In the genomic region with DNA sequence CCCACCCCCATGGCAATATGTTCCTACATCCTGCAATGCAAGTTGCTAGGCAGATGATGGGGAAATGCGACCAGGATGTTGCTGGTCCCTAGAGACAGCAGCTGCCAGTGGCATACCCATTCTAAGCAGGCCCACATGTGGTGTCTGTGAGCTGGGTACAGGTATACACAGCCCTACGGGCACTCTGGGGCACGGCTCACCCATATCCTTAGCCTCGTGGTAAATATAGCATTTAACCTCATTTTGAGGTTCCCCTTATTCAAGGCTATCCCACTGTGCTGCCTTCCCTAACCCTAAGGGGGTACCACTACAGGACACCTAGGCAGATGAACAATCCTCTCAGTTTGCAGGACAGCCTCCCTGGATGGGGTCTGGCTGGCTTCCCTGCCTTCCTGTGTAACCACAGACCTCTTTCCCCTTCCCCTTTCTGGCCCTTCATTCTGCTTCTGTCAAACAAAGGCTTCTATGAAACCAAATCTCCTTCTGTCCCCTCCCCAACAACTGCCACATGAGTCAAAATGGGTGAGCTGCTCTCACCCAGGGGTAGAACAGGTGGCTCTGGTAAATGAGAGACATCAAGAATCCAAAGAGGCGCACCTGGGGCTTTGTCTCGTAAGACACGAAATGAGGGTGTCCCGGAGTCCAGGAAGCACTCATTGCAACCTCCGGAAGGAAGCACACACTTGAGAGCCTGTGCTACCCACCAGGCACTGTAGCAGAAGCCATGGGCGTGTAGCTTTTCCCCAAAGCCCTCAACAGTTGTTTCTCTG, we compare ENCODE assay signal across 17 mouse cellular contexts. TPM values are rescaled to one million over a fixed set of nuclear protein-coding genes. Genes with fewer than 3 reads are reported as not detected.
DNase-seq lines count a peak whose midpoint lies in the region; ATAC-seq and TF ChIP-seq lines count a peak whose summit lies in the region.
"Had no signal": no experiment of that assay in that cellular context is flagged by ENCODE, and none has a peak within 500 bp of the region (broad histone marks: within the 10 kb centered on the region; RNA-seq: fewer than 3 reads in every experiment).

No protein-coding gene starts in this region.

- H3K4me2 ChIP-seq in forebrain, embryonic 13.5 days, result no peak overlapping the region
- H3K4me2 ChIP-seq in stomach, postnatal 0 days (replicated peaks; ENCODE audit: low read depth), result no peak overlapping the region
- H3K4me2 ChIP-seq: midbrain, embryonic 15.5 days had no signal

- H3K4me1 ChIP-seq in forebrain, embryonic 13.5 days, result peaks cover 7% of the 10 kb centered on the region
- H3K4me1 ChIP-seq in stomach, postnatal 0 days (replicated peaks; ENCODE audit: control insufficient read depth, insufficient read depth), result peaks cover 2% of the 10 kb centered on the region; the same call in 1 of the 2 replicates

- no peak for TF ChIP-seq EP300 in stomach, postnatal 0 days (optimal IDR thresholded peaks at IDR 0.05)

- H3K36me3 ChIP-seq in forebrain, embryonic 13.5 days (ENCODE audit: poor library complexity, severe bottlenecking), result no peaks in the 10 kb centered on the region
- no peaks in the 10 kb centered on the region for H3K36me3 ChIP-seq in stomach, postnatal 0 days (ENCODE audit: control insufficient read depth, insufficient read depth, low read length)
- H3K36me3 ChIP-seq: midbrain, embryonic 15.5 days had no signal

- no peak for TF ChIP-seq CTCF in stomach, postnatal 0 days (IDR thresholded peaks at IDR 0.05; ENCODE audit: low read depth)

- no peaks in the 10 kb centered on the region for H3K9me3 ChIP-seq in forebrain, embryonic 13.5 days (replicated peaks)
- no peaks in the 10 kb centered on the region for H3K9me3 ChIP-seq in stomach, postnatal 0 days (ENCODE audit: control insufficient read depth, low read length)
- H3K9me3 ChIP-seq: midbrain, embryonic 15.5 days had no signal

- H3K27ac ChIP-seq in forebrain, embryonic 13.5 days, result no peak overlapping the region
- no peak overlapping the region for H3K27ac ChIP-seq in stomach, postnatal 0 days (replicated peaks)
- H3K27ac ChIP-seq: heart, adult 2 months; midbrain, embryonic 15.5 days had no signal

- H3K27me3 ChIP-seq in forebrain, embryonic 13.5 days, result no peaks in the 10 kb centered on the region
- no peaks in the 10 kb centered on the region for H3K27me3 ChIP-seq in stomach, postnatal 0 days (ENCODE audit: control insufficient read depth, insufficient read depth, low read length)
- H3K27me3 ChIP-seq: midbrain, embryonic 15.5 days had no signal

- DNase-seq in right cerebral cortex, postnatal 14 days, result peak; percentile 2
- DNase-seq in right cerebral cortex, postnatal 4 days, result no peak
- peak; percentile 80 for DNase-seq in thymus, postnatal 25 days
- no peak for DNase-seq in stomach, postnatal 0 days (ENCODE audit: low spot score)
- DNase-seq in embryo, embryonic 11 days, result no peak
- DNase-seq: adrenal gland, adult 8-10 months; cerebellum, adult 18-20 months; heart, adult 2 months; heart, postnatal 4 days; lung, adult 18-20 months; lung, postnatal 4 days had no signal

- H3K4me3 ChIP-seq in forebrain, embryonic 13.5 days, result no peak overlapping the region
- no peak overlapping the region for H3K4me3 ChIP-seq in stomach, postnatal 0 days (ENCODE audit: low read depth, low read length)
- H3K4me3 ChIP-seq: heart, adult 2 months; midbrain, embryonic 15.5 days had no signal

- peak; percentile 27 for ATAC-seq in activated CD4-positive, CD25-positive, alpha-beta regulatory T cell, adult 4 months
- ATAC-seq in megakaryocyte progenitor cell, adult 5-6 weeks (replicated peaks; ENCODE audit: poor library complexity), result peak; percentile 43
- ATAC-seq in forebrain, embryonic 13.5 days, result no peak
- ATAC-seq in stomach, postnatal 0 days (ENCODE audit: low FRiP score, low TSS enrichment), result no peak
- ATAC-seq: forebrain, embryonic 16.5 days; inflammation-experienced regulatory T-cells, adult 6 months; midbrain, embryonic 15.5 days had no signal

- 86% methylated on average over 10 of the region's 10 CpGs for WGBS in forebrain, embryonic 13.5 days
- WGBS in stomach, postnatal 0 days, result 72% methylated on average over 10 of the region's 10 CpGs

- no peak overlapping the region for H3K9ac ChIP-seq in forebrain, embryonic 13.5 days
- no peak overlapping the region for H3K9ac ChIP-seq in stomach, postnatal 0 days (ENCODE audit: low read length)
- H3K9ac ChIP-seq: midbrain, embryonic 15.5 days had no signal

RNA-seq across cellular contexts. Expression of a gene that starts 5.1 kb away (rescaled TPM):
- polyA plus RNA-seq in activated CD4-positive, CD25-positive, alpha-beta regulatory T cell, adult 4 months (2017; shearing (Covaris generic)), result 10 to 100 TPM in 1 of 2 experiments, 1 to 10 TPM in 1; 8.1 to 10.8 TPM
- 13.4 TPM in 2 replicates for total RNA-seq in megakaryocyte progenitor cell, adult 5-6 weeks (2015)
- 17.5 and 20.2 TPM in 2 replicates for total RNA-seq in megakaryocyte progenitor cell, adult 5-6 weeks (2017)
- 6.6 and 7.3 TPM in 2 replicates for polyA plus RNA-seq in forebrain, embryonic 13.5 days (2015; fragmentation: Nextera tagmentation; extraction: Ambion mirVana)
- polyA plus RNA-seq in stomach, postnatal 0 days (2015; fragmentation: Nextera tagmentation; extraction: Ambion mirVana), result 9.7 and 13.6 TPM in 2 replicates

Comparison
In these comparisons a context has a peak if more than half of its experiments do, and no peak if none do; other contexts are left out.
1. DNase-seq: peak in right cerebral cortex, postnatal 14 days (single experiment) and thymus, postnatal 25 days (single experiment); none in right cerebral cortex, postnatal 4 days (single experiment), stomach, postnatal 0 days (single experiment) and embryo, embryonic 11 days (single experiment).
2. ATAC-seq: peak in activated CD4-positive, CD25-positive, alpha-beta regulatory T cell, adult 4 months (single experiment) and megakaryocyte progenitor cell, adult 5-6 weeks (single experiment); none in forebrain, embryonic 13.5 days (single experiment) and stomach, postnatal 0 days (single experiment).